Mouse (Mus musculus): Measurements from ENCODE around the gene 2900026A02Rik.

- no peak for TF ChIP-seq CTCF (IDR thresholded peaks at IDR 0.05; ENCODE audit: low read depth)
- no peak for TF ChIP-seq EP300 (IDR thresholded peaks at IDR 0.05; ENCODE audit: low read depth)
These were observed 87.0 kb downstream of the 2900026A02Rik start for GRCm38 (mm10) chr5:113133722-113134710.
